9 mouse cellular contexts compared by ENCODE assay signal in genomic region chr13:46872194-46872593, GRCm38 (mm10). TPM values are rescaled to one million over a fixed set of nuclear protein-coding genes. Genes with fewer than 3 reads are reported as not detected.
DNase-seq lines count a peak whose midpoint lies in the region; ATAC-seq and TF ChIP-seq lines count a peak whose summit lies in the region.
"Had no signal": no experiment of that assay in that cellular context is flagged by ENCODE, and none has a peak within 500 bp of the region (broad histone marks: within the 10 kb centered on the region; RNA-seq: fewer than 3 reads in every experiment).

No protein-coding gene starts in this region.

- no peak overlapping the region for H3K9ac ChIP-seq in heart, adult 2 months (ENCODE audit: low read depth, low read length)
- H3K9ac ChIP-seq in forebrain, embryonic 13.5 days: no peak overlapping the region
- H3K9ac ChIP-seq in hindbrain, embryonic 16.5 days (ENCODE audit: low read depth, low read length): no peak overlapping the region
- no peak overlapping the region for H3K9ac ChIP-seq in midbrain, embryonic 13.5 days (replicated peaks)
- H3K9ac ChIP-seq: embryonic facial prominence, embryonic 15.5 days had no signal

- H3K27ac ChIP-seq in heart, adult 2 months: peak overlapping the region; percentile 0; the same call in 1 of the 2 replicates
- no peak overlapping the region for H3K27ac ChIP-seq in forebrain, embryonic 13.5 days
- H3K27ac ChIP-seq in hindbrain, embryonic 16.5 days (ENCODE audit: low read depth, low read length): peak overlapping the region; percentile 8; the same call in 1 of the 2 replicates
- peak overlapping the region; percentile 51; the same call in 1 of the 2 replicates for H3K27ac ChIP-seq in midbrain, embryonic 13.5 days
- H3K27ac ChIP-seq: embryonic facial prominence, embryonic 15.5 days had no signal

- no peak for TF ChIP-seq EP300 in heart, adult 2 months (IDR thresholded peaks at IDR 0.05; ENCODE audit: insufficient read depth, low read depth, low read length)

- ATAC-seq in forebrain, embryonic 13.5 days: peak; percentile 62; the same call in 1 of the 2 replicates
- peak; percentile 67; the same call in 1 of the 2 replicates for ATAC-seq in hindbrain, embryonic 16.5 days
- peak; percentile 58; the same call in 1 of the 2 replicates for ATAC-seq in midbrain, embryonic 13.5 days

- TF ChIP-seq CTCF in heart, adult 2 months (IDR thresholded peaks at IDR 0.05): peak; percentile 53

- intact Hi-C loops in heart, adult 2 months (cut with DNase I): no loop called here
- intact Hi-C loops in heart, postnatal 14 days (cut with DNase I): no loop called here
- intact Hi-C loops in gastrocnemius, postnatal 36 days (cut with DNase I): no loop called here

- H3K4me2 ChIP-seq in forebrain, embryonic 13.5 days: no peak overlapping the region
- H3K4me2 ChIP-seq in hindbrain, embryonic 16.5 days (ENCODE audit: low read length): no peak overlapping the region
- no peak overlapping the region for H3K4me2 ChIP-seq in midbrain, embryonic 13.5 days (replicated peaks)
- H3K4me2 ChIP-seq: embryonic facial prominence, embryonic 15.5 days had no signal

- no peak for DNase-seq in heart, adult 2 months
- DNase-seq in heart, postnatal 14 days: no peak
- no peak for DNase-seq in urinary bladder, postnatal 10 days (ENCODE audit: low spot score)
- DNase-seq in spleen, adult 18-20 months: no peak
- no peak for DNase-seq in gastrocnemius, postnatal 36 days

- no peak overlapping the region for H3K4me3 ChIP-seq in heart, adult 2 months
- no peak overlapping the region for H3K4me3 ChIP-seq in forebrain, embryonic 13.5 days
- H3K4me3 ChIP-seq in hindbrain, embryonic 16.5 days (ENCODE audit: low read length): no peak overlapping the region
- H3K4me3 ChIP-seq in midbrain, embryonic 13.5 days (replicated peaks): no peak overlapping the region
- H3K4me3 ChIP-seq: embryonic facial prominence, embryonic 15.5 days had no signal

- no peak for TF ChIP-seq POLR2A in heart, adult 2 months (IDR thresholded peaks at IDR 0.05; ENCODE audit: insufficient read depth, low read depth, low read length)

- H3K9me3 ChIP-seq in forebrain, embryonic 13.5 days (replicated peaks): no peaks in the 10 kb centered on the region
- H3K9me3 ChIP-seq in hindbrain, embryonic 16.5 days (ENCODE audit: control insufficient read depth, low read length): no peaks in the 10 kb centered on the region
- H3K9me3 ChIP-seq in midbrain, embryonic 13.5 days: no peaks in the 10 kb centered on the region
- H3K9me3 ChIP-seq: embryonic facial prominence, embryonic 15.5 days had no signal

- peaks cover 8% of the 10 kb centered on the region for H3K36me3 ChIP-seq in heart, adult 2 months (ENCODE audit: control insufficient read depth, insufficient read depth, low read length)
- no peaks in the 10 kb centered on the region for H3K36me3 ChIP-seq in forebrain, embryonic 13.5 days (ENCODE audit: poor library complexity, severe bottlenecking)
- H3K36me3 ChIP-seq in hindbrain, embryonic 16.5 days (ENCODE audit: control insufficient read depth, insufficient read depth, low read length): no peaks in the 10 kb centered on the region
- H3K36me3 ChIP-seq in midbrain, embryonic 13.5 days: no peaks in the 10 kb centered on the region
- H3K36me3 ChIP-seq: embryonic facial prominence, embryonic 15.5 days had no signal

- H3K27me3 ChIP-seq in heart, adult 2 months (ENCODE audit: control insufficient read depth, insufficient read depth, low read length): no peaks in the 10 kb centered on the region
- no peaks in the 10 kb centered on the region for H3K27me3 ChIP-seq in forebrain, embryonic 13.5 days
- H3K27me3 ChIP-seq in hindbrain, embryonic 16.5 days (replicated peaks; ENCODE audit: control insufficient read depth, insufficient read depth, low read length): no peaks in the 10 kb centered on the region
- H3K27me3 ChIP-seq in midbrain, embryonic 13.5 days: no peaks in the 10 kb centered on the region
- H3K27me3 ChIP-seq: embryonic facial prominence, embryonic 15.5 days had no signal

- H3K4me1 ChIP-seq in heart, adult 2 months (ENCODE audit: control insufficient read depth, insufficient read depth, low read length): peaks cover 22% of the 10 kb centered on the region
- peaks cover 17% of the 10 kb centered on the region for H3K4me1 ChIP-seq in forebrain, embryonic 13.5 days
- no peaks in the 10 kb centered on the region for H3K4me1 ChIP-seq in hindbrain, embryonic 16.5 days (ENCODE audit: control insufficient read depth, insufficient read depth, low read depth, low read length)
- H3K4me1 ChIP-seq in midbrain, embryonic 13.5 days (replicated peaks): peaks cover 28% of the 10 kb centered on the region

- 47% methylated on average over 6 of the region's 6 CpGs for WGBS in heart, adult 2 months
- 47% methylated on average over 6 of the region's 6 CpGs for WGBS in forebrain, embryonic 13.5 days
- WGBS in hindbrain, embryonic 16.5 days: 33% methylated on average over 6 of the region's 6 CpGs
- 43% methylated on average over 6 of the region's 6 CpGs for whole genome bisulfite sequencing in midbrain, embryonic 13.5 days

- H3K79me2 ChIP-seq in heart, adult 2 months (replicated peaks; ENCODE audit: control insufficient read depth, insufficient read depth, low read length): peaks cover 7% of the 10 kb centered on the region

RNA-seq across cellular contexts. Expression of gene Kif13a, which starts 57.5 kb away (rescaled TPM):
- 100 to 1,000 TPM; 108 to 113 TPM for total RNA-seq in heart, adult 2 months (2021)
- polyA plus RNA-seq in heart, adult 2 months (2012; rRNA removed): 49.8 and 75.4 TPM in 2 replicates
- total RNA-seq in heart, postnatal 14 days (2021): 100 to 1,000 TPM in 1 of 2 experiments, 10 to 100 TPM in 1; 95.6 to 104 TPM
- polyA plus RNA-seq in forebrain, embryonic 13.5 days (2015; fragmentation: Nextera tagmentation; extraction: Ambion mirVana): 7.0 and 8.1 TPM in 2 replicates
- polyA plus RNA-seq in hindbrain, embryonic 16.5 days (2015; fragmentation: Nextera tagmentation; extraction: Ambion mirVana): 8.0 and 8.9 TPM in 2 replicates
- polyA plus RNA-seq in midbrain, embryonic 13.5 days (2015; fragmentation: Nextera tagmentation; extraction: Ambion mirVana): 9.6 and 10.1 TPM in 2 replicates
- 10 to 100 TPM; 73.1 to 81.3 TPM for total RNA-seq in gastrocnemius, postnatal 36 days (2021)
